In genomic region chr17:25982913-25983312, GRCm38 (mm10) we compare ENCODE assay signal across 35 mouse cellular contexts. TPM values are rescaled to one million over a fixed set of nuclear protein-coding genes. Genes with fewer than 3 reads are reported as not detected.
A peak's percentile ranks its signal among the peaks of the same experiment; 100 is the strongest.
DNase-seq lines count a peak whose midpoint lies in the region; ATAC-seq lines count a peak whose summit lies in the region.
"Had no signal": no experiment of that assay in that cellular context is flagged by ENCODE, and none has a peak within 500 bp of the region (broad histone marks: within the 10 kb centered on the region; RNA-seq: fewer than 3 reads in every experiment).

No protein-coding gene starts in this region.

- peaks cover 7% of the 10 kb centered on the region; the same call in 1 of the 2 replicates for H3K36me3 ChIP-seq in limb, embryonic 13.5 days
- H3K36me3 ChIP-seq in limb, embryonic 10.5 days: peaks cover 27% of the 10 kb centered on the region
- peaks cover 6% of the 10 kb centered on the region; the same call in 1 of the 2 replicates for H3K36me3 ChIP-seq in midbrain, embryonic 13.5 days
- peaks cover 2% of the 10 kb centered on the region; the same call in 1 of the 2 replicates for H3K36me3 ChIP-seq in midbrain, embryonic 14.5 days (ENCODE audit: control insufficient read depth, insufficient read depth, low read length)
- H3K36me3 ChIP-seq: intestine, embryonic 15.5 days had no signal

- H3K4me1 ChIP-seq in limb, embryonic 13.5 days: peaks cover 30% of the 10 kb centered on the region
- H3K4me1 ChIP-seq in limb, embryonic 10.5 days: peaks cover 32% of the 10 kb centered on the region
- peaks cover 43% of the 10 kb centered on the region for H3K4me1 ChIP-seq in midbrain, embryonic 13.5 days (replicated peaks)
- peaks cover 15% of the 10 kb centered on the region for H3K4me1 ChIP-seq in midbrain, embryonic 14.5 days (ENCODE audit: control insufficient read depth, insufficient read depth, low read length)

- 84% methylated on average over 3 of the region's 3 CpGs for WGBS in limb, embryonic 13.5 days
- 90% methylated on average over 3 of the region's 3 CpGs for WGBS in limb, embryonic 10.5 days
- 95% methylated on average over 3 of the region's 3 CpGs for WGBS in midbrain, embryonic 13.5 days
- 97% methylated on average over 3 of the region's 3 CpGs for WGBS in midbrain, embryonic 14.5 days

- no peak overlapping the region for H3K4me2 ChIP-seq in limb, embryonic 13.5 days (replicated peaks)
- H3K4me2 ChIP-seq in midbrain, embryonic 13.5 days (replicated peaks): no peak overlapping the region
- no peak overlapping the region for H3K4me2 ChIP-seq in midbrain, embryonic 14.5 days (ENCODE audit: low read length)
- H3K4me2 ChIP-seq: neural tube, embryonic 12.5 days had no signal

- H3K9me3 ChIP-seq in limb, embryonic 13.5 days: no peaks in the 10 kb centered on the region
- H3K9me3 ChIP-seq in limb, embryonic 10.5 days (replicated peaks): no peaks in the 10 kb centered on the region
- no peaks in the 10 kb centered on the region for H3K9me3 ChIP-seq in midbrain, embryonic 13.5 days
- H3K9me3 ChIP-seq in midbrain, embryonic 14.5 days (ENCODE audit: control insufficient read depth, low read length): no peaks in the 10 kb centered on the region
- H3K9me3 ChIP-seq: intestine, embryonic 15.5 days; midbrain, embryonic 10.5 days; neural tube, embryonic 12.5 days had no signal

- ATAC-seq in cerebellum, adult (ENCODE audit: insufficient number of reproducible peaks, low FRiP score, low TSS enrichment): no peak
- ATAC-seq in limb, embryonic 13.5 days (ENCODE audit: low FRiP score, low read depth): no peak
- ATAC-seq in midbrain, embryonic 13.5 days: no peak
- ATAC-seq in midbrain, embryonic 14.5 days (ENCODE audit: low FRiP score, low TSS enrichment): no peak
- ATAC-seq: forebrain, embryonic 16.5 days; hindbrain, postnatal 0 days; intestine, embryonic 15.5 days; Patski had no signal

- peak; percentile 21 for DNase-seq in cerebellum, adult 9-11 months
- DNase-seq in limb, embryonic 10.5 days (ENCODE audit: low spot score): no peak
- no peak for DNase-seq in midbrain, embryonic 14.5 days
- DNase-seq in lung, postnatal 14 days: no peak
- DNase-seq: adrenal gland, postnatal 10 days; cerebellum, adult 11-12 months; embryo, embryonic 11 days; gastrocnemius, adult 2 months; gastrocnemius, postnatal 36 days; heart, postnatal 14 days; kidney, adult 9 months; kidney, postnatal 10 days; layer of hippocampus, postnatal 36 days; left cerebral cortex, postnatal 4 days; right cerebral cortex, adult 18-20 months; spleen, adult 18-20 months; thymus, adult 2 months; thymus, postnatal 36 days had no signal

- no peaks in the 10 kb centered on the region for H3K27me3 ChIP-seq in limb, embryonic 13.5 days
- H3K27me3 ChIP-seq in limb, embryonic 10.5 days (ENCODE audit: low read depth, poor library complexity, severe bottlenecking): no peaks in the 10 kb centered on the region
- no peaks in the 10 kb centered on the region for H3K27me3 ChIP-seq in midbrain, embryonic 13.5 days
- no peaks in the 10 kb centered on the region for H3K27me3 ChIP-seq in midbrain, embryonic 14.5 days (ENCODE audit: control insufficient read depth, insufficient read depth, low read length)
- H3K27me3 ChIP-seq: intestine, embryonic 15.5 days; neural tube, embryonic 12.5 days; Patski had no signal

- no peak overlapping the region for H3K27ac ChIP-seq in limb, embryonic 13.5 days
- no peak overlapping the region for H3K27ac ChIP-seq in limb, embryonic 10.5 days
- no peak overlapping the region for H3K27ac ChIP-seq in midbrain, embryonic 13.5 days
- H3K27ac ChIP-seq in midbrain, embryonic 14.5 days (replicated peaks; ENCODE audit: low read depth, low read length): no peak overlapping the region
- H3K27ac ChIP-seq: gastrocnemius, adult 2 months; hindbrain, postnatal 0 days; intestine, embryonic 15.5 days; liver, embryonic 14.5 days; macrophage; midbrain, embryonic 10.5 days; neural tube, embryonic 12.5 days had no signal

- H3K4me3 ChIP-seq in limb, embryonic 13.5 days: 0 out of 2 replicates have a peak overlapping the region, but pooled peaks have one; percentile 2
- H3K4me3 ChIP-seq in limb, embryonic 10.5 days: no peak overlapping the region
- no peak overlapping the region for H3K4me3 ChIP-seq in midbrain, embryonic 13.5 days (replicated peaks)
- no peak overlapping the region for H3K4me3 ChIP-seq in midbrain, embryonic 14.5 days (replicated peaks; ENCODE audit: low read depth, low read length)
- H3K4me3 ChIP-seq: erythroblast, embryonic 14.5 days; gastrocnemius, adult 2 months; intestine, embryonic 15.5 days; midbrain, embryonic 10.5 days; myocyte; neural tube, embryonic 12.5 days had no signal

- H3K9ac ChIP-seq in limb, embryonic 13.5 days: peak overlapping the region; percentile 35; the same call in 1 of the 2 replicates
- 0 out of 2 replicates have a peak overlapping the region, but pooled peaks have one; percentile 6 for H3K9ac ChIP-seq in midbrain, embryonic 13.5 days (replicated peaks)
- H3K9ac ChIP-seq in midbrain, embryonic 14.5 days (replicated peaks; ENCODE audit: low read length): no peak overlapping the region
- H3K9ac ChIP-seq: intestine, embryonic 15.5 days; liver, embryonic 14.5 days; neural tube, embryonic 12.5 days had no signal

RNA-seq across cellular contexts. Expression of gene Capn15, which starts 2.7 kb away (rescaled TPM):
- 24.8 and 25.4 TPM in 2 replicates for polyA plus RNA-seq in limb, embryonic 13.5 days (2015; fragmentation: Nextera tagmentation; extraction: Ambion mirVana)
- polyA plus RNA-seq in limb, embryonic 10.5 days (2016; fragmentation: Nextera tagmentation; extraction: Ambion mirVana): 38.7 and 38.9 TPM in 2 replicates
- polyA plus RNA-seq in midbrain, embryonic 13.5 days (2015; fragmentation: Nextera tagmentation; extraction: Ambion mirVana): 19.1 and 21.1 TPM in 2 replicates
- polyA plus RNA-seq in midbrain, embryonic 14.5 days (2014; fragmentation: Nextera tagmentation; extraction: Ambion mirVana): 21.1 and 25.7 TPM in 2 replicates

RNA-seq across cellular contexts. Expression of gene A930017K11Rik, which starts 30.5 kb away (rescaled TPM):
- polyA plus RNA-seq in limb, embryonic 13.5 days (2015; fragmentation: Nextera tagmentation; extraction: Ambion mirVana): 0.19 and 0.31 TPM in 2 replicates
- 0.08 and 0.20 TPM in 2 replicates for polyA plus RNA-seq in limb, embryonic 10.5 days (2016; fragmentation: Nextera tagmentation; extraction: Ambion mirVana)
- polyA plus RNA-seq in midbrain, embryonic 13.5 days (2015; fragmentation: Nextera tagmentation; extraction: Ambion mirVana): 0.48 and 0.62 TPM in 2 replicates
- 3.3 and 5.2 TPM in 2 replicates for polyA plus RNA-seq in midbrain, embryonic 14.5 days (2014; fragmentation: Nextera tagmentation; extraction: Ambion mirVana)
- polyA plus RNA-seq: embryonic facial prominence, embryonic 14.5 days; forebrain, embryonic 11.5 days; forebrain, embryonic 16.5 days; heart, embryonic 14.5 days; large intestine, adult 2 months; macrophage had no signal

RNA-seq across cellular contexts. Expression of gene Nhlrc4, which starts 38.2 kb away (rescaled TPM):
- not detected in 2 replicates for polyA plus RNA-seq in limb, embryonic 13.5 days (2015; fragmentation: Nextera tagmentation; extraction: Ambion mirVana)
- 0.10 and 0.18 TPM in 2 replicates for polyA plus RNA-seq in limb, embryonic 10.5 days (2016; fragmentation: Nextera tagmentation; extraction: Ambion mirVana)
- polyA plus RNA-seq in midbrain, embryonic 13.5 days (2015; fragmentation: Nextera tagmentation; extraction: Ambion mirVana): 0.12 TPM in 1 of 2 replicates, not detected in the other
- polyA plus RNA-seq in midbrain, embryonic 14.5 days (2014; fragmentation: Nextera tagmentation; extraction: Ambion mirVana): 0.16 and 0.32 TPM in 2 replicates
- polyA plus RNA-seq: forebrain, embryonic 16.5 days; heart, embryonic 14.5 days; large intestine, adult 2 months; macrophage; midbrain, embryonic 10.5 days had no signal

RNA-seq across cellular contexts. Expression of gene Pigq, which starts 38.2 kb away (rescaled TPM):
- polyA plus RNA-seq in limb, embryonic 13.5 days (2015; fragmentation: Nextera tagmentation; extraction: Ambion mirVana): 50.2 and 50.5 TPM in 2 replicates
- 65.2 and 72.1 TPM in 2 replicates for polyA plus RNA-seq in limb, embryonic 10.5 days (2016; fragmentation: Nextera tagmentation; extraction: Ambion mirVana)
- polyA plus RNA-seq in midbrain, embryonic 13.5 days (2015; fragmentation: Nextera tagmentation; extraction: Ambion mirVana): 56.9 and 58.0 TPM in 2 replicates
- polyA plus RNA-seq in midbrain, embryonic 14.5 days (2014; fragmentation: Nextera tagmentation; extraction: Ambion mirVana): 53.6 and 57.9 TPM in 2 replicates
